Mouse (Mus musculus) hindbrain, embryonic 16.5 days (tissue): Measurements from ENCODE around the gene Cyp4f14. TPM values are rescaled to one million over a fixed set of nuclear protein-coding genes. Genes with fewer than 3 reads are reported as not detected.

Experiments used
- ATAC-seq: fragments of 200-750 bp; cut with Nextera tagmentation; 2 replicates; pipeline ENCODE4 v1.8.0; 2017; ENCODE audit warnings: moderate TSS enrichment, moderate library complexity
- H3K27ac ChIP-seq: fragments of 300-500 bp; sonication (generic); 2 replicates; pipeline ENCODE4 v1.5.1; 2014; ENCODE audit warnings: low read depth, mild to moderate bottlenecking, control low read depth, low read length, moderate library complexity
- H3K27me3 ChIP-seq: fragments of 300-500 bp; sonication (generic); replicated peaks from 2 replicates; pipeline ENCODE4 v1.6.1; 2014; ENCODE audit warnings: low read length; ENCODE audit not compliant: control insufficient read depth, insufficient read depth
- H3K36me3 ChIP-seq: fragments of 300-500 bp; sonication (generic); 2 replicates; pipeline ENCODE4 v1.6.1; 2014; ENCODE audit warnings: mild to moderate bottlenecking, low read length, moderate library complexity, mixed read lengths; ENCODE audit not compliant: control insufficient read depth, insufficient read depth
- H3K4me1 ChIP-seq: fragments of 300-500 bp; sonication (generic); 2 replicates; pipeline ENCODE4 v1.6.1; 2014; ENCODE audit warnings: low read depth, low read length; ENCODE audit not compliant: control insufficient read depth, insufficient read depth
- H3K4me2 ChIP-seq: fragments of 300-500 bp; sonication (generic); 2 replicates; pipeline ENCODE4 v1.6.1; 2014; ENCODE audit warnings: mild to moderate bottlenecking, low read length, control low read depth, moderate library complexity
- H3K4me3 ChIP-seq: fragments of 300-500 bp; sonication (generic); 2 replicates; pipeline ENCODE4 v1.5.1; 2014; ENCODE audit warnings: mild to moderate bottlenecking, low read length, control low read depth, moderate library complexity
- H3K9ac ChIP-seq: fragments of 300-500 bp; sonication (generic); 2 replicates; pipeline ENCODE4 v1.6.1; 2014; ENCODE audit warnings: low read depth, mild to moderate bottlenecking, control low read depth, low read length, moderate library complexity
- H3K9me3 ChIP-seq: fragments of 300-500 bp; sonication (generic); 2 replicates; pipeline ENCODE4 v1.6.1; 2014; ENCODE audit warnings: mild to moderate bottlenecking, low read length, moderate library complexity; ENCODE audit not compliant: control insufficient read depth
- WGBS: fragments of 180-500 bp; shearing (Covaris S2); extraction: QIAGEN DNeasy Blood & Tissue Kit; methylation state at CpG from one replicate; pipeline ENCODE4 v1.1.7; 2014; 5-methylcytosine and 5-hydroxymethylcytosine counted together
- polyA plus RNA-seq: library from polyadenylated mRNA; unstranded; fragments of >200 nt; fragmentation: Nextera tagmentation; extraction: Ambion mirVana; gene quantifications from 2 replicates; pipeline ENCODE4 v1.2.1, GENCODE M21; 2015

Cyp4f14 gene
- polyA plus RNA-seq, result not detected in 2 replicates

GRCm38 (mm10) chr17:32917131-32917530, at the start of gene Cyp4f14:
Cyp4f14 (minus strand) TSS chr17:32917342.
- Histone ChIP-seq H3K9me3 (peaks cover 3% of the 10 kb centered on the region; the same call in 1 of the 2 replicates), H3K27me3 (no peaks in the 10 kb centered on the region), H3K9ac (no peak within 1 kb of the TSS), H3K4me3 (no peak within 1 kb of the TSS), H3K36me3 (no peaks in the 10 kb centered on the region), H3K27ac (no peak within 1 kb of the TSS), H3K4me1 (no peaks in the 10 kb centered on the region), H3K4me2 (no peak within 1 kb of the TSS)
- ATAC-seq, result no peak
- 54% methylated on average over 2 of the region's 2 CpGs for WGBS

- H3K36me3 ChIP-seq, result no peaks in the 10 kb centered on the region
- H3K4me2 ChIP-seq, result peak within 1 kb of the TSS; percentile 95
- H3K27ac ChIP-seq, result peak within 1 kb of the TSS; percentile 78
- peak within 1 kb of the TSS; percentile 74 for H3K9ac ChIP-seq
- peak; percentile 100 for ATAC-seq
- WGBS, result under 1% methylated on average over 33 of the region's 33 CpGs
- H3K9me3 ChIP-seq, result no peaks in the 10 kb centered on the region
- no peaks in the 10 kb centered on the region for H3K27me3 ChIP-seq
- peaks cover 12% of the 10 kb centered on the region for H3K4me1 ChIP-seq
- peak within 1 kb of the TSS; percentile 78 for H3K4me3 ChIP-seq
Measured at GRCm38 (mm10) chr17:32965623-32966290, 48.6 kb upstream of the Cyp4f14 start, which contains the start of gene Zfp472. Zfp472 (plus strand) TSS chr17:32965814.

GRCm38 (mm10) chr17:32965253-32965622, 48.1 kb upstream of the Cyp4f14 start:
- Histone ChIP-seq H3K27me3 (no peaks in the 10 kb centered on the region), H3K4me1 (peaks cover 12% of the 10 kb centered on the region), H3K9ac (peak overlapping the region; percentile 69), H3K27ac (peak overlapping the region; percentile 48), H3K36me3 (no peaks in the 10 kb centered on the region), H3K4me3 (peak overlapping the region; percentile 78), H3K4me2 (peak overlapping the region; percentile 95), H3K9me3 (no peaks in the 10 kb centered on the region)
- WGBS, result under 1% methylated on average over 14 of the region's 14 CpGs
- peak; percentile 84 for ATAC-seq

GRCm38 (mm10) chr17:32951441-32951840, 34.3 kb upstream of the Cyp4f14 start:
- Histone ChIP-seq H3K27ac (no peak overlapping the region), H3K27me3 (no peaks in the 10 kb centered on the region), H3K4me3 (no peak overlapping the region), H3K36me3 (no peaks in the 10 kb centered on the region), H3K4me1 (peaks cover 5% of the 10 kb centered on the region), H3K4me2 (no peak overlapping the region), H3K9me3 (no peaks in the 10 kb centered on the region), H3K9ac (no peak overlapping the region)
- 32% methylated on average over 15 of the region's 16 CpGs for WGBS
- ATAC-seq, result no peak

GRCm38 (mm10) chr17:32951006-32951405, 33.9 kb upstream of the Cyp4f14 start:
- no peak overlapping the region for H3K4me2 ChIP-seq
- no peaks in the 10 kb centered on the region for H3K9me3 ChIP-seq
- no peak overlapping the region for H3K27ac ChIP-seq
- no peak for ATAC-seq
- H3K36me3 ChIP-seq, result no peaks in the 10 kb centered on the region
- peaks cover 6% of the 10 kb centered on the region for H3K4me1 ChIP-seq
- no peak overlapping the region for H3K9ac ChIP-seq
- no peaks in the 10 kb centered on the region for H3K27me3 ChIP-seq
- 78% methylated on average over 11 of the region's 11 CpGs for WGBS
- no peak overlapping the region for H3K4me3 ChIP-seq

- no peaks in the 10 kb centered on the region for H3K27me3 ChIP-seq
- H3K4me1 ChIP-seq, result peaks cover 6% of the 10 kb centered on the region
- no peak overlapping the region for H3K27ac ChIP-seq
- ATAC-seq, result no peak
- no peak overlapping the region for H3K4me2 ChIP-seq
- H3K9ac ChIP-seq, result no peak overlapping the region
- WGBS, result 94% methylated on average over 3 of the region's 3 CpGs
- no peaks in the 10 kb centered on the region for H3K36me3 ChIP-seq
- H3K4me3 ChIP-seq, result no peak overlapping the region
- H3K9me3 ChIP-seq, result no peaks in the 10 kb centered on the region
Measured at GRCm38 (mm10) chr17:32950136-32950535, 33.0 kb upstream of the Cyp4f14 start.

GRCm38 (mm10) chr17:32947215-32947914, 30.2 kb upstream of the Cyp4f14 start, which contains the start of gene Cyp4f13:
Cyp4f13 (minus strand) TSS chr17:32947402.
- Histone ChIP-seq H3K27me3 (no peaks in the 10 kb centered on the region), H3K36me3 (no peaks in the 10 kb centered on the region), H3K9me3 (no peaks in the 10 kb centered on the region), H3K4me2 (peak within 1 kb of the TSS; percentile 78), H3K27ac (peak within 1 kb of the TSS; percentile 36), H3K4me1 (peaks cover 6% of the 10 kb centered on the region), H3K9ac (peak within 1 kb of the TSS; percentile 64), H3K4me3 (peak within 1 kb of the TSS; percentile 49)
- WGBS, result 38% methylated on average over 12 of the region's 12 CpGs
- peak; percentile 98 for ATAC-seq

- peak overlapping the region; percentile 78 for H3K4me2 ChIP-seq
- H3K4me3 ChIP-seq, result peak overlapping the region; percentile 49
- no peaks in the 10 kb centered on the region for H3K27me3 ChIP-seq
- no peaks in the 10 kb centered on the region for H3K36me3 ChIP-seq
- no peak for ATAC-seq
- H3K4me1 ChIP-seq, result peaks cover 6% of the 10 kb centered on the region
- peak overlapping the region; percentile 36; the same call in 1 of the 2 replicates for H3K27ac ChIP-seq
- H3K9me3 ChIP-seq, result no peaks in the 10 kb centered on the region
- peak overlapping the region; percentile 64 for H3K9ac ChIP-seq
- 61% methylated on average over 9 of the region's 9 CpGs for WGBS
Measured at GRCm38 (mm10) chr17:32946716-32947115, 29.6 kb upstream of the Cyp4f14 start.

- no peak overlapping the region for H3K4me3 ChIP-seq
- H3K27ac ChIP-seq, result no peak overlapping the region
- peaks cover 6% of the 10 kb centered on the region for H3K4me1 ChIP-seq
- H3K27me3 ChIP-seq, result no peaks in the 10 kb centered on the region
- H3K9me3 ChIP-seq, result no peaks in the 10 kb centered on the region
- H3K36me3 ChIP-seq, result no peaks in the 10 kb centered on the region
- WGBS, result 61% methylated on average over 3 of the region's 3 CpGs
- no peak overlapping the region for H3K9ac ChIP-seq
- H3K4me2 ChIP-seq, result no peak overlapping the region
- ATAC-seq, result no peak
Measured at GRCm38 (mm10) chr17:32944402-32945035, 27.4 kb upstream of the Cyp4f14 start.
